Mouse (Mus musculus): Measurements from ENCODE around the gene Uxt. TPM values are rescaled to one million over a fixed set of nuclear protein-coding genes. Genes with fewer than 3 reads are reported as not detected.

The Uxt gene
- polyA plus RNA-seq (2012; rRNA removed) (12.3 and 13.9 TPM in 2 replicates), polyA plus RNA-seq (2014; fragmentation: Nextera tagmentation; extraction: Ambion mirVana) (46.6 and 46.7 TPM in 2 replicates)

DNA sequence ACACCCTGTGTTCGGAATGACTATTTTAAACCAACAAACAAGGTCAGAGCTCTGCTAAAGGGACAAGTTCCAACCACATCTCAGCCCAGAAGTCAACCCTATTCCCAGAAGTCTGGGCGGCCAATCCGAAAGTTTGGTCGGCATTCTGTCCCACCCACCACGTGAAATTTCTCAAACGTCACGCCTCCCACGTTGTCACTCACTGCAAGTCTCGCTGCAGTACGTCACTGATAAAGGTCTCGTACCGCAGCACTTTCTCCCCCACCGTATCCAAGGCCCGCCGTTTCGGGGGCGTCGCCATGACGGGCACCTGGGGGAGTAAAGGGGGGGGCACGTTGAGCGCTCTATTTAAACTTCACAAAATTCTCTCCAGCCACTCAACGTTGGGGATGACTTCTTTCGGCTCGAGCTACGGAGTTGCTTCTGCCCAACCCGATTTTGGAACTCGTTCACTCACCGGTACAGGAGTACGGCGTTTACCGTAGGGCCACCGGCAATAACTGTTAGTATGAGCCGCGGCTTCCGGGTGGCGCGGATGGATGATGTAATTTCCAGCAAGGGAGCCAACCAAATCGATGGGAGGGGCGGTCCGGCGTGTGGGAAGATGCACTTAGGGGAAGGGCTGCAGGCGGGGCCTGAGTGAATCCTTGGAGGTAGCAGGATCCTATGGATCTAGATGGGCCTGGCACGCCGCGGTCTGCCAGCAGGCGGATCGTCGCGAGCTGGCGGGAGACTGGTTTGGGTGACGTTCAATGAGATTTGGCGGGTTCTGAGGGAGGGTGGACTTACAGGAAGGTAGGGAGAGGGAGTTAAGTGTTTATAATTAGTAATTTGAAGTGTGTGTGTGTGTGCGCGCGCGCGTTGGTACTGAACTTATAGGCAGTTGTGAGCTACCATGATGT, at the start of gene Uxt:
Gene Uxt, minus strand, starts transcription at position 541 of the 902 bp plus-strand sequence.
- Histone ChIP-seq H3K36me3 (replicated peaks; ENCODE audit: control insufficient read depth, insufficient read depth, low read depth) (no peaks in the 10 kb centered on the region), H3K4me3 (ENCODE audit: insufficient read depth in 1 of 2, low read depth in 2 of 2, low read length in 2 of 2) (peak within 1 kb of the TSS; percentile 62 to 92), H3K27me3 (ENCODE audit: control insufficient read depth, insufficient read depth, low read length) (no peaks in the 10 kb centered on the region), H3K27ac (peak within 1 kb of the TSS; percentile 83), H3K9me3 (ENCODE audit: control insufficient read depth, low read length) (no peaks in the 10 kb centered on the region), H3K4me1 (replicated peaks; ENCODE audit: control insufficient read depth in 2 of 2, insufficient read depth in 2 of 2, low read length in 1 of 2) (peaks cover 0 to 2% of the 10 kb centered on the region in 2 experiments; a peak in 2 of 4 replicates), H3K9ac (replicated peaks) (peak within 1 kb of the TSS; percentile 68), H3K4me2 (ENCODE audit: low read depth) (peak within 1 kb of the TSS; percentile 71)
- ATAC-seq (ENCODE audit: insufficient read depth) (peak; percentile 93), DNase-seq (ENCODE audit: low read depth in 3 of 3, low spot score in 3 of 3) (peak; percentile 79 to 82 (median 81))
- WGBS (ENCODE audit: insufficient replicate concordance), result 10% methylated on average over 57 of the region's 57 CpGs
- TF ChIP-seq CTCF (IDR thresholded peaks at IDR 0.05; ENCODE audit: low read depth) (peak; percentile 57), EP300 (IDR thresholded peaks at IDR 0.05; ENCODE audit: low read depth) (no peak)

DNA sequence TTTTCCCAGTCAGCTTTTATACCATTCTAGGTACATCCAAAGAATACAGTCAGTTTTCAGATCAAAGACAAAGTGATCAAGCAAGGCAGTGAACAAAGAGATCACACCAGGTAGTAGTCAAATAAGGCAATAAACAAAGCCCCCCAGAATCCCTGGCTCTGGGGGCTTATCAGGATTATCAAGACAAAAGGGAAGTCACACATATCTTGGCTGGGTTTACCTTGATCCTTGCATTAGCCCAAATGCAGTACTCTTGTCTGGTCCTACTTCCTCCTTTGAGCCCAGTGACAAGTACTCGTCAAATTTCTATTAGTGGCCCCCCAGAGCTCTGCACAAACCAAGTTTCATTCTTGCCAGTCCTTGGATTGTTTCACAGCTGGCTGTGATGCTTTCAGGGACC, 19.1 kb upstream of the Uxt start:
- H3K36me3 ChIP-seq (replicated peaks; ENCODE audit: control insufficient read depth, insufficient read depth, low read depth), result no peaks in the 10 kb centered on the region
- no peak overlapping the region for H3K4me3 ChIP-seq (ENCODE audit: insufficient read depth in 1 of 2, low read depth in 2 of 2, low read length in 2 of 2)
- H3K4me2 ChIP-seq (ENCODE audit: low read depth), result no peak overlapping the region
- ATAC-seq (ENCODE audit: insufficient read depth), result no peak
- TF ChIP-seq CTCF (IDR thresholded peaks at IDR 0.05; ENCODE audit: low read depth), result no peak
- no peak for TF ChIP-seq EP300 (IDR thresholded peaks at IDR 0.05; ENCODE audit: low read depth)
- no peak for DNase-seq (ENCODE audit: low read depth in 3 of 3, low spot score in 3 of 3)
- no peak overlapping the region for H3K27ac ChIP-seq
- no peaks in the 10 kb centered on the region for H3K9me3 ChIP-seq (ENCODE audit: control insufficient read depth, low read length)
- H3K9ac ChIP-seq (replicated peaks), result no peak overlapping the region
- no peaks in the 10 kb centered on the region for H3K4me1 ChIP-seq (replicated peaks; ENCODE audit: control insufficient read depth in 2 of 2, insufficient read depth in 2 of 2, low read length in 1 of 2)
- 30% methylated on average over 1 of the region's 1 CpGs for whole genome bisulfite sequencing (ENCODE audit: insufficient replicate concordance)
- no peaks in the 10 kb centered on the region for H3K27me3 ChIP-seq (ENCODE audit: control insufficient read depth, insufficient read depth, low read length)

DNA sequence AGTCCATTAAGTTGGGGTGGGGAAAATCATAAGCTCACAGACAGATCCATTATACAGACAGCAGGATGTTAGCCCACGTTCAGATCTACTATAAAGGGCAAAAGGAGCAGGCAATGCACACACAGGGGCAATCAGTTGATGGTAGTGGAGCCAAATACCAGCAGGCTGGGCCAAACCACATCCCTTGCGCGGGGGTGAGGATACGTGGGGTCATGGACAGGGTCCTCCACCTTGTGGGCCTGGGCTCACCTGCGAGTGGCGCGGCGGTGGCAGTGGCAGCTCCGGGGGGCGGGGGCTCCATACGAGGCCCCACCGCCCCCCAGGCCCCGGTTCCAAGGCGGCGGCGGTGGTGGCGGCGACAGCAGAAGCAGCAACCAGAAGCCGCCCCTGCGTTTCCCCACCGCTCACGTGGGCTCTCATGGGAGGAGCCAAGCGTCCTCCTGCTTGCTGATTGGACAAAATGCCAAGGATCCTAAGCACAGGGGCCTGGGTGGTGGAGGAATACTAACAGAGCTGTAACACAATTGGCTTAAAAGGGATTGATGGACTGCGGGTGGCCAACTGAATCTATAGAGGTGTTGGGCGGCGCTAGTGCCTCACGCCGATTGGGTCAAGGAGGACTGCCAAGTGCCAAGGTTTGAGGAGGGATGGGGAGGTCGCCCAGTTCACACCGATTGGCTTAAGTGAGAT, 11.5 kb downstream of the Uxt start, which contains the start of gene Elk1:
Gene Elk1, minus strand, starts transcription at position 418 of the 690 bp plus-strand sequence.
- no peaks in the 10 kb centered on the region for H3K36me3 ChIP-seq (replicated peaks; ENCODE audit: control insufficient read depth, insufficient read depth, low read depth)
- DNase-seq (ENCODE audit: low read depth in 3 of 3, low spot score in 3 of 3) (peak; percentile 71 to 80 (median 78)), ATAC-seq (ENCODE audit: insufficient read depth) (peak; percentile 95)
- 3% methylated on average over 30 of the region's 30 CpGs for WGBS (ENCODE audit: insufficient replicate concordance)
- no peak within 1 kb of the TSS for H3K27ac ChIP-seq
- peaks cover 0 to 3% of the 10 kb centered on the region in 2 experiments; a peak in 1 of 4 replicates for H3K4me1 ChIP-seq (replicated peaks; ENCODE audit: control insufficient read depth in 2 of 2, insufficient read depth in 2 of 2, low read length in 1 of 2)
- H3K4me2 ChIP-seq (ENCODE audit: low read depth), result peak within 1 kb of the TSS; percentile 53
- peak within 1 kb of the TSS; percentile 56 to 76 for H3K4me3 ChIP-seq (ENCODE audit: insufficient read depth in 1 of 2, low read depth in 2 of 2, low read length in 2 of 2)
- no peaks in the 10 kb centered on the region for H3K27me3 ChIP-seq (ENCODE audit: control insufficient read depth, insufficient read depth, low read length)
- no peak for TF ChIP-seq CTCF (IDR thresholded peaks at IDR 0.05; ENCODE audit: low read depth)
- no peak for TF ChIP-seq EP300 (IDR thresholded peaks at IDR 0.05; ENCODE audit: low read depth)
- no peaks in the 10 kb centered on the region for H3K9me3 ChIP-seq (ENCODE audit: control insufficient read depth, low read length)
- H3K9ac ChIP-seq (replicated peaks), result peak within 1 kb of the TSS; percentile 55

DNA sequence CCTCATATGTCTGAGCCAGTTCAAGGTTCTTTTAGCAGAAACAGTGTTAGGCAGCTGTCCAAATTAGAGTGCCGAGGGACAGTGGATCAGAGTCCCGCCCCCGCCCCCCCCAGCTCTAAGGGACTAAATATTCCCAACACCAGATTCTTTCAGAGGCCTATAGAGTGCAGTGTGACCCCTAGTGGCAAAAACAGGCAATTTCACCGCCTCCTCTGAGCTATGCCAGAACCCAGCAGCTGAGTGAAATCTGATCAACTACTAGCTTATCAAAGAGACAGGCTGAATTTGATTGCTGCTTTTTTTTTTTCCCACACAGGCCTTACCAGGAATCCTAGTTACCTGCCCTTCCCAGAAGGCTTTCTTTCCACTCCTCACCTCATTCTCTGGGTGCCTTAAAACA, 15.8 kb downstream of the Uxt start:
- 8% methylated on average over 4 of the region's 4 CpGs for WGBS (ENCODE audit: insufficient replicate concordance)
- Histone ChIP-seq H3K27ac (no peak overlapping the region), H3K4me2 (ENCODE audit: low read depth) (no peak overlapping the region), H3K4me3 (ENCODE audit: insufficient read depth in 1 of 2, low read depth in 2 of 2, low read length in 2 of 2) (no peak overlapping the region), H3K36me3 (replicated peaks; ENCODE audit: control insufficient read depth, insufficient read depth, low read depth) (no peaks in the 10 kb centered on the region), H3K9ac (replicated peaks) (no peak overlapping the region), H3K4me1 (replicated peaks; ENCODE audit: control insufficient read depth in 2 of 2, insufficient read depth in 2 of 2, low read length in 1 of 2) (peaks cover 0 to 3% of the 10 kb centered on the region in 2 experiments; a peak in 1 of 4 replicates), H3K9me3 (ENCODE audit: control insufficient read depth, low read length) (no peaks in the 10 kb centered on the region), H3K27me3 (ENCODE audit: control insufficient read depth, insufficient read depth, low read length) (no peaks in the 10 kb centered on the region)
- ATAC-seq (ENCODE audit: insufficient read depth) (no peak), DNase-seq (ENCODE audit: low read depth in 3 of 3, low spot score in 3 of 3) (no peak)
- TF ChIP-seq CTCF (IDR thresholded peaks at IDR 0.05; ENCODE audit: low read depth) (peak; percentile 59), EP300 (IDR thresholded peaks at IDR 0.05; ENCODE audit: low read depth) (no peak)

DNA sequence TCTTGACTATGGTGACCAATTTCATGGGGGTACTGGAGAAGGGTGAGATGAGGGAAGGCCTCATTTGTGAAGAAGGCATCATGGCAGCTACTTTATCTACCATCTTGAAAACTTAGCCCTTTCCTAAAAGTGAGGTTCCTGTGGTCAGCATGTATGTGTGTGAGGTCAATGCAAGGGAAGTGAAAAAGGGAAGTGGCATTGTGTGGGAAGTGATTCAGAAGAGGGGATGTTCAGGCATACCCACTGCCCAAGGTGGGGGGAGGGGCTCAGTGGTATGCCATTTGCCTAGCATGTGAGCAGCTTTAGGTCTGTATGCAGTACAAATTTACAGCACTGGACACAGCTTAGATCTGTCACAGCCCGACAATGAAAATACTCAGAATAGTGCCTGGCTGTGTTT, 29.9 kb downstream of the Uxt start:
- H3K27me3 ChIP-seq (ENCODE audit: control insufficient read depth, insufficient read depth, low read length), result no peaks in the 10 kb centered on the region
- no peak overlapping the region for H3K27ac ChIP-seq
- WGBS (ENCODE audit: insufficient replicate concordance), result 14% methylated on average over 1 of the region's 1 CpGs
- no peak for DNase-seq (ENCODE audit: low read depth in 3 of 3, low spot score in 3 of 3)
- no peak overlapping the region for H3K4me3 ChIP-seq (ENCODE audit: insufficient read depth in 1 of 2, low read depth in 2 of 2, low read length in 2 of 2)
- H3K4me2 ChIP-seq (ENCODE audit: low read depth), result no peak overlapping the region
- no peaks in the 10 kb centered on the region for H3K4me1 ChIP-seq (replicated peaks; ENCODE audit: control insufficient read depth in 2 of 2, insufficient read depth in 2 of 2, low read length in 1 of 2)
- no peaks in the 10 kb centered on the region for H3K36me3 ChIP-seq (replicated peaks; ENCODE audit: control insufficient read depth, insufficient read depth, low read depth)
- no peak overlapping the region for H3K9ac ChIP-seq (replicated peaks)
- no peaks in the 10 kb centered on the region for H3K9me3 ChIP-seq (ENCODE audit: control insufficient read depth, low read length)
- TF ChIP-seq CTCF (IDR thresholded peaks at IDR 0.05; ENCODE audit: low read depth) (no peak), EP300 (IDR thresholded peaks at IDR 0.05; ENCODE audit: low read depth) (no peak)
- ATAC-seq (ENCODE audit: insufficient read depth), result no peak
